Mouse (Mus musculus) embryo, embryonic 10.5 days (tissue): ENCODE measurements at regions not wholly inside any gene's neighbourhood (a gene's known extent, or its start where the extent isn't known, plus 50 kb on each side); places are given as distances from the start of the nearest gene placed in this dataset.

Source experiments
- DNase-seq: peaks from one replicate; pipeline ENCODE4 v3.0.0-alpha.2; 2015; ENCODE audit warnings: low spot score

DNA sequence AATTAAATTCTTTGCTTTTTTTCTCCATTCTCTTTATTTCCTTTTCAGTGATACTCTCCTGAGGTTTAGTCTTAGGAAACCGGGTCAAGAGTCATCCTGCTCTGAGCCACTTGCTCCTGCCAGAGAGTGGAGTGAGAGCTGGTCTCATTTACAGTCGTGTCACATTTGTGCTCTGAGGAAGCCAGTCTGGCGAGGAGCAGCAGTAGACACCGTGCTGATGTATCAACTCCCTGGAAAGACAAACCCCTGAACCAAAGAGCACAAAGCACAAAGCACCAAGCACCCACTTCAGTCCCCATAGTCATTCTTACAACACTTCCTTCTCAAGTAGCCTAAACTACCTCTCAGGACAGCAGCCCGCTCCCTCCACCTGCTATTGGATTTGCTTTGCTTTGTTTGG is 390.7 kb downstream of the Wdr11 start:
- no peak for DNase-seq

DNA sequence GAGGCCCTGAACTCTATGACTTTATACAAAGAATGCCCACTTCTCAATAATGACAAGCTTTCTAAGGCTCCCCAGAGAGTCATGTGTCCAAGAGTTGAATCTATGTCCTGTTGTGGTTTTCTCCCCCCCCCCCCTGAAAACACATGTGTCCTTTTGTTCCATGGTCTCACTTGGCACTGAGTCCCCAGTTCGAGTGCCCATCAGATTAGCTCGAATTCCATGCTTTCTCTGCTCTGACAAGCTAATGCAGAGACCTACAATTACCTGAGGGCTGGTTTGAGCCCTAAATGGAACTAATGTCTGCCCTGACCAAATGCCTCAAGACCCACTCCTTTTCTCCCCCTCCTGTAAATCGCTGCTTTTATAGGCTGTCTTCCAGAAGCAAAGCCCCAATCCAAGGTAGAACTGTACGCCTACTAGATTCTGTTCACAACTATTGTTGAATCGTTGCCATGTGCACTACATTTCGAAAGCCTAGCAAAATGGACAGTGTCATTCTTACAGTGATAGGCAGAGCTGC is 392.0 kb downstream of the Wdr11 start:
- DNase-seq = no peak

- no peak for DNase-seq
Observed at GRCm38 (mm10) chr7:129984367-129984766, 392.7 kb downstream of the Wdr11 start.

DNA sequence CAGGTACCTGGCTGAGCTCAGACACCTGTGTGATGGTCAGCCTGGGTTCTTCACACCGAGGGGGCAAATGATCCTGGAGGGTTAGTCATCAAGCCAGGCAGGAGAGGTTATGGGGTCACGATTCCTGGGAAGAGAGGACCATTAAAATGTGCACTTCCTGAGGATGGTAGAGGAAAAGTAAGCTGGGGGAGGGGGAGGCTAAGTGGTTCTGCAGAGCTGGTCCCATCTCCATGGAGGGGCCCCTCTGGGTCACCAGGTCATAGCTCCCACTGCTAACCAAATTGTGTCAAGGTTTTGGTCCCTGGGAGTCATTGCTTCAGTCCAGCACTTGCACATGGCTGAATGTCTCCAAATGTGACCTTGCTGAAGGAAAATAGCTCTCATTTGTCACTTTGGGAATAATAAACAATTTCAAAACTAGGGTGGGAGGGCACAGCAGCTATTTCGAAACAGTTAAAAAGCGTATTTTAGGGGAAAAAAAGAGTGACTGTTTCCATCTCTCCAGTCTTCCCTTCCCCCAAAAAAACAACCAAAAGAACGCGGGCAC is 395.5 kb downstream of the Wdr11 start:
- peak; percentile 60 for DNase-seq

GRCm38 (mm10) chr7:129987713-129988112 is 396.1 kb downstream of the Wdr11 start:
- no peak for DNase-seq

DNA sequence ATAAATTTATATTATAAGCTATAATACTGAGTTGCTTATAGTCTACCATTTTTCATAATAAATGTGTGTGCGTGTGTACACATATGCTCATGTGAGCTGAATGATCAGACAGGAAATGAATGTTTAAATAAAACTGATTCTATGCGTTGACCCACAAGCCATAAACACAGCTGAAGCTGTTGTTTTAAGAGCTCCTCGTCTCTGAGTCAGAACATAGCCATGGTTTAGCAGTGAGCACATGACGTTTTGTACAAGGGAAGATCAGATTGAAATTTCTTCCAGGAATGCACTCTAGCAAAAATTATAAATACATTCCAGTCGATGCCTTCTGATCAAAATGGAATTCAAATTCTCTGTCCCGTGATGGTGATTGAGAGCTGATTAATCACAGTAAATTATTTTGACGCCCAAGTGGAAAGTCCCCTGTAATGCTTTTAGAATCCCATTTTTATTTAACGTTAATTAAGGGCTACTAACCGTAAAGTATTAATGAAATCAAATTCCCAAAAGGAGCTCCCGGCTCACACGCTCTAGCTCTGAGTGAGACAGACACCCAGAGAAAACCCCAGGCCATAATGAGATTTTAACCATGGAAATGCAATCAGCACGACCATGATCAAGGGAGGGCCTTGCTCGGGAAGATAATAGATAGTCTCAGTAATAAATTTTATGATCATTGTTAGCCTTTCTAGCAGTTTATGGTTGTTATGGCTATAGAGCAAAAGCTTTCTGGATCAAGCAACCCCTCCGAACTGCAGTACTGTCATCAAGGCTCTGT is 402.0 kb downstream of the Wdr11 start:
- DNase-seq = no peak

- no peak for DNase-seq
Observed at GRCm38 (mm10) chr7:129995529-129995928, 403.9 kb downstream of the Wdr11 start.

DNA sequence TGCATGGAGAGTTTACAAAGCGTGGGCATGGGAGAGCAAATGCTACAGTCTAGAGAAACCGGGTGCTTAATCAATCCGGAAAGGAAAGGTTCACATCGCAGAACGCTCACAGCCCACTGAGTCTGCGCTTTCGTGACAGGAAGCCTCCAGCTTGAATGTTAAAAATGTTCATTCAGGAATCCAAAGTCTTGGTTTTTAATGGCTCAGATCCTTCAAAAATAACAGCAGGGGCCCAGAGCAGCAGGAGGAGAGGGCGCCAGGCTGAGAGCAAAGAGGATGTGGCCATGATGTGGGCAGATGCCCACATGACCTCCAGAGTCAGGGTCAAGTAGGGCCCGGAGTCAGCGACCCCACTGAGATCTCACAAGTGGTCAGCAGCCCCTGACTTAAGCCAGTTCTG is 409.4 kb downstream of the Wdr11 start:
- peak; percentile 49 for DNase-seq

- no peak for DNase-seq
Observed at GRCm38 (mm10) chr7:130002002-130002401, 410.3 kb downstream of the Wdr11 start.

- no peak for DNase-seq
Observed at GRCm38 (mm10) chr7:130005406-130005805, 413.7 kb downstream of the Wdr11 start.

DNA sequence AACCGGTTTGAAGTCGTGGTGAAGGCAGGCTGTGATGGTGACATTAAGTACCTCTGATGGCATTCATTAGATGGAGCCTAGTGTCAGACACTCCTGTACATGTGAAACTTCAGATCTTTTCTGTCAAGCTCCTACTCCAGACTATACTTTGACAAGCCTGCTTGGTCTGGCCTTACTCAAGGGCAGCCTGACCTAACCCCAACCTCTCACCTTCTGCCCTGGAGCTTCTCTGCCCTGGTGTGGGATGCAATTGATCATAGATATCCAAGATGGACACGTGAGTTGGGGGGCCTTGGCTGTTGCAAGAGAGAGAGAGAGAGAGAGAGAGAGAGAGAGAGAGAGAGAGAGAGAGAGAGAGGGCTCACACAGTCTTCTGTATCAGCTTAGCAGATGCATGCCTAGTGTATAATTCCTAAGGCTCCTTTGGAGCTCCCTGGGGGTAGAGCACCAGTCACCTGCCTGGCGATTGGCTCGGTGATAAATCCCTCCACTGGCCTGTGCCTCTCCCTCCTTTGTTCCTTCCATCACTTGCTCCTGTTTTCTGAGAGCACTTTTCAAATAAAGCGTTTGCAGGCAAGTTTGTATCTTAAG is 416.4 kb downstream of the Wdr11 start:
- DNase-seq = peak; percentile 63

DNA sequence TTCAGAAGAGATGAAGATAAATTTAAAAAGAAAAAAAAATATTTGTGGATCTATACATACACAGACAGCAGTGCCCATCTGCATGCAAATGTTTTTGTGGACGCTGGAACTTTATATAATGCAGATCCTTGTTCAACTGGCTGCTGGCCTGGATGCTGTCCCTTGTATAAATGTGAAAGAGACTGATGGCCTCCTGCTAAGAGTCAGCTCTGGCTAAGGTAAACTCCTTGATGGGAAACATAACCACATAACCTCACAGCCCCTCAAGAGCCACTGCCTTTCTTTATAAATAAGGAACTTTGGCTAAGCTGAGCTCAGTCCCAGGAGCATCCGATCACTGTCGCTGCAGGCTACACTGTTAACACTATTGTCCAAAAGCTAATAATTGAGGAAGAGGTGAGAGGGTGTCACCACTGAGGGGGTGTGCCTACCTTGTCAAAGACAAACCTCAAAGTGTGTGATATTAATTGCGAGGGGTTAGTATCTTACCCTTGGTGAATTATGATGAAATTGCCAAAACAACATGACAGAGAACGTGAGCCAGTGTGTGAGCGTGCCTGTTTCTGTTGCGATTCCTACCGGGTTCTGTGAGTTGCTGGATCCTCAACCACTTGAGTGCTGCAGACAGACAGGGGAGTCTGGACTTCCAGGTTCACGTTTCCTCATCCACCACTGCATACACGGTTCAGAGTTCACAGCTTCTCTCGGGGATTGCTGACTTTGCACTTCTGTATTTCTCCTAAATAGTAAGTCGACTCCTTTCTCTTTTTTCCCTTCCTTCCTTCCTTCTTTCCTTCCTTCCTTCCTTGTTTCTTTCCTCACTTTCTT is 417.1 kb downstream of the Wdr11 start:
- no peak for DNase-seq

GRCm38 (mm10) chr7:130012067-130012466 is 420.4 kb downstream of the Wdr11 start:
- no peak for DNase-seq

- DNase-seq = no peak
Observed at GRCm38 (mm10) chr7:130013109-130013508, 421.4 kb downstream of the Wdr11 start.

- no peak for DNase-seq
Observed at GRCm38 (mm10) chr7:130014609-130015008, 422.9 kb downstream of the Wdr11 start.

- DNase-seq = no peak
Observed at GRCm38 (mm10) chr7:130015375-130016014, 423.8 kb downstream of the Wdr11 start.

GRCm38 (mm10) chr7:130016015-130016874 is 424.6 kb downstream of the Wdr11 start:
- no peak for DNase-seq

DNA sequence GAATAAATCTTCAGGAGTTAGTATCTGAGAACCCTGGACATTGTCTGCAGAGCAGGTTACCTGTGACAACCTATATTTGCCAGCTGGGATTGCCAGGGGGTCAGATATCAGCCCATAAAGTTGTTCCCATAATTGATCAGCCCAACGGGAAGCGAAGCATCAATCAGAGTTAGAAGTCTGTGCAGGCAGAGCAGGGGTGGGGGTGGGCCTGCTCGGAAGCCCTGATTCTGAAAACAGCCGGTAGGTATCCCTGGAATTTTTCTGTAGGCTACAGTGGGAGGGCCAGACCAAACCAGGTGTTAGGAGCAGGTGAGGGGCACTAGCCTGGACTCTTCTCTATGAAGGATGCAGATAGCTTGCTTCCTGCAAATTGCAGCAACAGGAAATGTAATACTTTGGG is 427.2 kb downstream of the Wdr11 start:
- no peak for DNase-seq

DNA sequence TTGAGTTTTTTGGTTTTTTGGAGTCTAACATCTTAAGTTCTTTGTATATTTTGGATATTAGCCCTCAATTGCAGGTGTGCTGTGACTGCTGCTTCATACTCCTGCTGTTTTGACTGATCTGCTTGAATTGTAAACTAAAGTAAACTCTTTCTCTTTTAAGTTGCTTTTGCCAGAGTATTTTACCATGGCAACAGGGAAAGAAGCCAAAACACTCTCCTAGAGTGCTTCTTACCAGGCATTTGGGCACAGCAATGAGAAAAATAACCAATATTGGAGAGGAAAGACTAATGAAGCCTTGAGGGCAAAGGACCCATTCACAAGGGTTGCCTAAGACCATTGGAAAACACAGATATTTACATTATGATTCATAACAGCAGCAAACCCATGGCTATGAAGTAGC is 437.3 kb downstream of the Wdr11 start:
- no peak for DNase-seq

DNA sequence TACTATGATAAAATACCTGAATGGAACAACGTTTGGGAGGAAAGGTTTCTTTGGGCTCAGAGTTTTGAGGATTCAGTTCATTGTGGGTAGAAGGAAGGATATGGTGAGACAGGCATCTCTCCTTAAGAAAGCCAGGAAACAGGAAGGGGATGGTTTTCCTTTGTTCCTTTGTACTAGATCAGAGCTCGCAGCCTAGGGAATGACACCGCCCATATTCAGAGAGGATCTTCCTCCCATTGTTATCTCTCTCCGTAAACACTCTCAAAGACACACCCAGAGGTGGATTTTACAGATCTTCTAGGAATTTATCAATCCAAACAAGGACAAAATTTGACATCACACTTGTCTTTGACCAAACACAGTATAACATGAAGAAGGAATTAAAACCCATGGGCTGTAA is 439.0 kb downstream of the Wdr11 start:
- no peak for DNase-seq

GRCm38 (mm10) chr7:130036235-130036634 is 444.6 kb downstream of the Wdr11 start:
- DNase-seq = no peak
